In genomic region chr2:170134026-170134690, GRCm38 (mm10) we compare ENCODE assay signal across 8 mouse cellular contexts. TPM values are rescaled to one million over a fixed set of nuclear protein-coding genes. Genes with fewer than 3 reads are reported as not detected.
DNase-seq lines count a peak whose midpoint lies in the region; ATAC-seq and TF ChIP-seq lines count a peak whose summit lies in the region.

No protein-coding gene starts in this region.

- ATAC-seq in hindbrain, embryonic 13.5 days (ENCODE audit: low FRiP score), result no peak
- no peak for ATAC-seq in midbrain, embryonic 12.5 days (ENCODE audit: low FRiP score, low read depth)

- DNase-seq in left cerebral cortex, adult 2 months (ENCODE audit: extremely low spot score in 1 of 2, low spot score in 2 of 2), result no peak
- DNase-seq in left cerebral cortex, postnatal 10 days (ENCODE audit: extremely low spot score in 1 of 2, low spot score in 2 of 2), result no peak
- DNase-seq in embryonic facial prominence, embryonic 10.5 days (ENCODE audit: low spot score), result no peak
- DNase-seq in right cerebral cortex, postnatal 36 days (ENCODE audit: low spot score in 2 of 2), result no peak
- no peak for DNase-seq in ovary, adult 18-20 months (ENCODE audit: low spot score)
- DNase-seq in layer of hippocampus, postnatal 14 days (ENCODE audit: low spot score in 2 of 2), result no peak

- H3K9me3 ChIP-seq in embryonic facial prominence, embryonic 10.5 days, result no peaks in the 10 kb centered on the region
- H3K9me3 ChIP-seq in hindbrain, embryonic 13.5 days, result no peaks in the 10 kb centered on the region
- no peaks in the 10 kb centered on the region for H3K9me3 ChIP-seq in midbrain, embryonic 12.5 days

- no peaks in the 10 kb centered on the region for H3K36me3 ChIP-seq in embryonic facial prominence, embryonic 10.5 days (replicated peaks)
- H3K36me3 ChIP-seq in hindbrain, embryonic 13.5 days, result no peaks in the 10 kb centered on the region
- H3K36me3 ChIP-seq in midbrain, embryonic 12.5 days, result no peaks in the 10 kb centered on the region

- 0 out of 2 replicates have a peak, but pooled peaks cover 9% of the 10 kb centered on the region for H3K27me3 ChIP-seq in embryonic facial prominence, embryonic 10.5 days (replicated peaks; ENCODE audit: low read depth, poor library complexity, severe bottlenecking)
- peaks cover 5% of the 10 kb centered on the region; the same call in 1 of the 2 replicates for H3K27me3 ChIP-seq in hindbrain, embryonic 13.5 days
- peaks cover 17% of the 10 kb centered on the region for H3K27me3 ChIP-seq in midbrain, embryonic 12.5 days

- H3K4me2 ChIP-seq in hindbrain, embryonic 13.5 days, result peak overlapping the region; percentile 70
- H3K4me2 ChIP-seq in midbrain, embryonic 12.5 days (replicated peaks), result peak overlapping the region; percentile 71; the same call in 1 of the 2 replicates

- 5% methylated on average over 12 of the region's 12 CpGs for WGBS in embryonic facial prominence, embryonic 10.5 days
- 15% methylated on average over 12 of the region's 12 CpGs for WGBS in hindbrain, embryonic 13.5 days
- WGBS in midbrain, embryonic 12.5 days, result 10% methylated on average over 12 of the region's 12 CpGs

- H3K4me3 ChIP-seq in left cerebral cortex, adult 2 months, result peak overlapping the region; percentile 46; the same call in 1 of the 2 replicates
- peak overlapping the region; percentile 90 for H3K4me3 ChIP-seq in embryonic facial prominence, embryonic 10.5 days
- 0 out of 2 replicates have a peak overlapping the region, but pooled peaks have one; percentile 40 for H3K4me3 ChIP-seq in hindbrain, embryonic 13.5 days
- no peak overlapping the region; the same call in 1 of the 2 replicates for H3K4me3 ChIP-seq in midbrain, embryonic 12.5 days

- no peak for TF ChIP-seq CTCF in left cerebral cortex, adult 2 months (IDR thresholded peaks at IDR 0.05)

- no peak overlapping the region for H3K9ac ChIP-seq in hindbrain, embryonic 13.5 days
- no peak overlapping the region for H3K9ac ChIP-seq in midbrain, embryonic 12.5 days (replicated peaks)

- intact Hi-C loops in left cerebral cortex, adult 2 months (cut with DNase I), result loop anchor here (5.0 kb wide), 1 partner anchor 133 kb away; no protein-coding TSS in a partner anchor
- intact Hi-C loops in left cerebral cortex, postnatal 10 days (cut with DNase I), result loop anchor here (5.0 kb wide), 2 partner anchors 83 to 373 kb away; no protein-coding TSS in a partner anchor

- H3K27ac ChIP-seq in left cerebral cortex, adult 2 months, result no peak overlapping the region
- H3K27ac ChIP-seq in embryonic facial prominence, embryonic 10.5 days (replicated peaks), result peak overlapping the region; percentile 85
- peak overlapping the region; percentile 73; the same call in 1 of the 2 replicates for H3K27ac ChIP-seq in hindbrain, embryonic 13.5 days
- H3K27ac ChIP-seq in midbrain, embryonic 12.5 days (replicated peaks), result no peak overlapping the region

- H3K4me1 ChIP-seq in embryonic facial prominence, embryonic 10.5 days, result peaks cover 46% of the 10 kb centered on the region
- peaks cover 31% of the 10 kb centered on the region for H3K4me1 ChIP-seq in hindbrain, embryonic 13.5 days (replicated peaks)
- peaks cover 37% of the 10 kb centered on the region for H3K4me1 ChIP-seq in midbrain, embryonic 12.5 days

RNA-seq across cellular contexts. Expression of gene Zfp217, which starts 13.7 kb away (rescaled TPM):
- 1 to 10 TPM; 2.9 to 3.4 TPM for total RNA-seq in left cerebral cortex, adult 2 months (2021)
- total RNA-seq in left cerebral cortex, postnatal 10 days (2021), result 1 to 10 TPM; 4.1 TPM
- 3.9 and 4.2 TPM in 2 replicates for polyA plus RNA-seq in embryonic facial prominence, embryonic 10.5 days (2016; fragmentation: Nextera tagmentation; extraction: Ambion mirVana)
- polyA plus RNA-seq in hindbrain, embryonic 13.5 days (2015; fragmentation: Nextera tagmentation; extraction: Ambion mirVana), result 1.9 and 2.3 TPM in 2 replicates
- 3.0 and 3.5 TPM in 2 replicates for polyA plus RNA-seq in midbrain, embryonic 12.5 days (2016; fragmentation: Nextera tagmentation; extraction: Ambion mirVana)
- 1 to 10 TPM; 3.0 to 3.1 TPM for total RNA-seq in layer of hippocampus, postnatal 14 days (2021)

Comparison
In these comparisons a context has a peak if more than half of its experiments do, and no peak if none do; other contexts are left out.
1. H3K27ac ChIP-seq: peak in embryonic facial prominence, embryonic 10.5 days (single experiment) and hindbrain, embryonic 13.5 days (single experiment); none in left cerebral cortex, adult 2 months (single experiment) and midbrain, embryonic 12.5 days (single experiment).